Mouse (Mus musculus): ENCODE data around the gene Prl8a8. TPM values are rescaled to one million over a fixed set of nuclear protein-coding genes. Genes with fewer than 3 reads are reported as not detected.

The Prl8a8 gene
- total RNA-seq (2021) (not detected), polyA plus RNA-seq (2012; rRNA removed) (not detected in 2 replicates)
- long read RNA-seq = 0 reads

- no peak for DNase-seq
Measured at GRCm38 (mm10) chr13:27513117-27513516, at the start of gene Prl8a8. Gene Prl8a8 (minus strand): TSS chr13:27513217.

- no peak for DNase-seq
Measured at GRCm38 (mm10) chr13:27553336-27553735, 40.3 kb upstream of the Prl8a8 start.

- DNase-seq = no peak
Measured at GRCm38 (mm10) chr13:27523156-27523555, 10.1 kb upstream of the Prl8a8 start.

- no peak for DNase-seq
Measured at GRCm38 (mm10) chr13:27507645-27508044, 5.4 kb downstream of the Prl8a8 start.

Other genes starting within 250 kb of the Prl8a8 start
- not detected for gene Prl6a1, start 200.6 kb downstream of the Prl8a8 start, total RNA-seq (2021)
- gene Prl6a1, start 200.6 kb downstream of the Prl8a8 start, polyA plus RNA-seq (2012; rRNA removed) = not detected in 2 replicates
- gene Prl8a2, start 167.5 kb downstream of the Prl8a8 start, total RNA-seq (2021) = 1 to 10 TPM; 3.1 to 5.7 TPM
- gene Prl8a2, start 167.5 kb downstream of the Prl8a8 start, polyA plus RNA-seq (2012; rRNA removed) = not detected in 2 replicates
- gene Prl2b1, start 122.4 kb downstream of the Prl8a8 start, total RNA-seq (2021) = not detected
- gene Prl2b1, start 122.4 kb downstream of the Prl8a8 start, polyA plus RNA-seq (2012; rRNA removed) = not detected in 2 replicates
- not detected for gene Prl8a6, start 74.5 kb downstream of the Prl8a8 start, total RNA-seq (2021)
- not detected in 2 replicates for gene Prl8a6, start 74.5 kb downstream of the Prl8a8 start, polyA plus RNA-seq (2012; rRNA removed)
- not detected for gene Prl8a9, start 51.4 kb upstream of the Prl8a8 start, total RNA-seq (2021)
- gene Prl8a9, start 51.4 kb upstream of the Prl8a8 start, polyA plus RNA-seq (2012; rRNA removed) = not detected in 2 replicates
- not detected for gene Prl8a1, start 69.0 kb upstream of the Prl8a8 start, total RNA-seq (2021)
- not detected in 2 replicates for gene Prl8a1, start 69.0 kb upstream of the Prl8a8 start, polyA plus RNA-seq (2012; rRNA removed)
- not detected for gene Prl7b1, start 97.4 kb upstream of the Prl8a8 start, total RNA-seq (2021)
- not detected in 2 replicates for gene Prl7b1, start 97.4 kb upstream of the Prl8a8 start, polyA plus RNA-seq (2012; rRNA removed)
- gene Prl7a1, start 129.3 kb upstream of the Prl8a8 start, total RNA-seq (2021) = not detected
- not detected in 2 replicates for gene Prl7a1, start 129.3 kb upstream of the Prl8a8 start, polyA plus RNA-seq (2012; rRNA removed)
- gene Prl7a2, start 154.8 kb upstream of the Prl8a8 start, total RNA-seq (2021) = not detected
- gene Prl7a2, start 154.8 kb upstream of the Prl8a8 start, polyA plus RNA-seq (2012; rRNA removed) = not detected in 2 replicates
- gene Prl7d1, start 203.5 kb upstream of the Prl8a8 start, total RNA-seq (2021) = not detected
- not detected in 2 replicates for gene Prl7d1, start 203.5 kb upstream of the Prl8a8 start, polyA plus RNA-seq (2012; rRNA removed)